Mouse (Mus musculus) B cell, adult 62 days (primary cell): Measurements from ENCODE around the gene Ube2l3. TPM values are rescaled to one million over a fixed set of nuclear protein-coding genes. Genes with fewer than 3 reads are reported as not detected.

Source experiments
- total RNA-seq: library from RNA; stranded (reverse); gene quantifications from 4 replicates; pipeline ENCODE4 v1.2.4, GENCODE M21; 2023

Gene Ube2l3
- 101 to 116 TPM (median 107 TPM) in 4 replicates for total RNA-seq

GRCm38 (mm10) chr16:17202549-17202948 lies at the start of gene Ube2l3:
Gene Ube2l3 (minus strand): TSS chr16:17202649.

GRCm38 (mm10) chr16:17232794-17233701 lies 30.6 kb upstream of the Ube2l3 start, which contains the start of gene Hic2:
Gene Hic2 (plus strand): TSS chr16:17233572.

GRCm38 (mm10) chr16:17208389-17209361 lies 6.2 kb upstream of the Ube2l3 start, which contains the start of gene Rimbp3:
Gene Rimbp3 (plus strand): TSS chr16:17208603.

GRCm38 (mm10) chr16:17146772-17147235 lies 55.6 kb downstream of the Ube2l3 start, which contains the start of gene Ccdc116:
Gene Ccdc116 (minus strand): TSS chr16:17147229.

GRCm38 (mm10) chr16:17144339-17144738 lies 58.1 kb downstream of the Ube2l3 start, which contains the start of gene Ydjc:
Gene Ydjc (plus strand): TSS chr16:17144621.

GRCm38 (mm10) chr16:17132089-17132905 lies 70.2 kb downstream of the Ube2l3 start, which contains the start of gene Sdf2l1:
Gene Sdf2l1 (minus strand): TSS chr16:17132383.

GRCm38 (mm10) chr16:17124871-17125520 lies 77.5 kb downstream of the Ube2l3 start, which contains the start of gene 2610318N02Rik:
Gene 2610318N02Rik (minus strand): TSS chr16:17125167.

GRCm38 (mm10) chr16:17110771-17111743 lies 91.4 kb downstream of the Ube2l3 start, which contains the start of gene Ppil2:
Gene Ppil2 (minus strand): TSS chr16:17111257.

Other genes with a start within 250 kb of the Ube2l3 start
- gene Mapk1, start 219.3 kb downstream of the Ube2l3 start, total RNA-seq, result 178 to 193 TPM (median 188 TPM) in 4 replicates
- gene Ypel1, start 133.0 kb downstream of the Ube2l3 start, total RNA-seq, result 0.92 to 2.1 TPM (median 1.4 TPM) in 4 replicates
- 102 to 118 TPM (median 110 TPM) in 4 replicates for gene Ppil2, start 91.4 kb downstream of the Ube2l3 start, total RNA-seq
- gene 2610318N02Rik, start 77.5 kb downstream of the Ube2l3 start, total RNA-seq, result 10.4 to 14.8 TPM (median 11.5 TPM) in 4 replicates
- gene Sdf2l1, start 70.3 kb downstream of the Ube2l3 start, total RNA-seq, result 19.9 to 24.9 TPM (median 23.0 TPM) in 4 replicates
- 2.2 to 4.1 TPM (median 2.8 TPM) in 4 replicates for gene Ydjc, start 58.0 kb downstream of the Ube2l3 start, total RNA-seq
- 1.7 to 2.4 TPM (median 2.1 TPM) in 4 replicates for gene Ccdc116, start 55.4 kb downstream of the Ube2l3 start, total RNA-seq
- 0.09 to 0.20 TPM (median 0.09 TPM) in 4 replicates for gene Rimbp3, start 6.0 kb upstream of the Ube2l3 start, total RNA-seq
- 3.7 to 5.1 TPM (median 4.5 TPM) in 4 replicates for gene Hic2, start 30.9 kb upstream of the Ube2l3 start, total RNA-seq
- 9.1 to 15.8 TPM (median 14.3 TPM) in 4 replicates for gene Tmem191c, start 73.4 kb upstream of the Ube2l3 start, total RNA-seq
- gene Serpind1, start 128.7 kb upstream of the Ube2l3 start, total RNA-seq, result 0.27 TPM in 1 of 4 replicates, not detected in the others
- gene Snap29, start 203.3 kb upstream of the Ube2l3 start, total RNA-seq, result 60.0 to 64.2 TPM (median 62.2 TPM) in 4 replicates
- 121 to 147 TPM (median 138 TPM) in 4 replicates for gene Pi4ka, start 203.7 kb upstream of the Ube2l3 start, total RNA-seq
- 47.4 to 55.6 TPM (median 52.0 TPM) in 4 replicates for gene Crkl, start 249.3 kb upstream of the Ube2l3 start, total RNA-seq